Mouse (Mus musculus): ENCODE data around the gene S100pbp. TPM values are rescaled to one million over a fixed set of nuclear protein-coding genes. Genes with fewer than 3 reads are reported as not detected.

Gene S100pbp
- polyA plus RNA-seq, 1 experiment from 2014 or later, result 3.7 TPM

DNA sequence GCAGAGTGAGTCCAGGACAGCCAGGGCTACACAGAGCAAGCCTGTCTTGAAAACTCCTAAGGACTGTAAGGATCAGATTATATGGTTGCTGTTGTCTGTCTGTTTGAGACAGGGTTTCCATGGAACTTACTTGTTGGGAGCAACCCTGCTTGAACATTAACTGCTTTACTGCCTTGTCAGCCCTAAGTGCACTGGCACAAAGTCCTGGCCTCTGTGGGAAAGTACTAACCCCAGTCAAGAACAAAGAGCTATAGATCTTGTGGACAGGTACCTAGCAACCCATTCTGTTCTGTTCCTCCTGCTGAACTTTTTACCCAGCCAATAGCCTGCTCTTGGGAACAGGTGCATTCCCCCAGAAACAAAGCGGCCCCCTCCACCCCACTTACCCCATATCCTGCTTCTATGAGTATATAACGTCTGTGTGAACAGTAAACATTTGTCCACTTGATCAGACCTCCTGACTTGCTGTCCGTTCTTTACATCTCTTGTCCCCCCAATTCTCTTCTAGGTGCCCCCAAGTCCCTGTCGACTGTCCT is 38.2 kb downstream of the S100pbp start:
- peaks cover 3% of the 10 kb centered on the region; the same call in 1 of the 2 replicates for H3K36me3 ChIP-seq (ENCODE audit: control insufficient read depth, insufficient read depth, low read length)
- H3K4me3 ChIP-seq (ENCODE audit: low read depth, low read length), result no peak overlapping the region
- H3K4me1 ChIP-seq (replicated peaks; ENCODE audit: control insufficient read depth, insufficient read depth), result no peaks in the 10 kb centered on the region
- 60% methylated on average over 4 of the region's 4 CpGs for WGBS
- no peaks in the 10 kb centered on the region for H3K27me3 ChIP-seq (ENCODE audit: control insufficient read depth, insufficient read depth, low read length)
- no peak for DNase-seq (ENCODE audit: low spot score)
- no peak overlapping the region for H3K27ac ChIP-seq (replicated peaks)
- H3K9me3 ChIP-seq (ENCODE audit: control insufficient read depth, low read length), result no peaks in the 10 kb centered on the region
- ATAC-seq (ENCODE audit: low FRiP score, low TSS enrichment), result no peak
- no peak overlapping the region for H3K4me2 ChIP-seq (replicated peaks; ENCODE audit: low read depth)
- H3K9ac ChIP-seq (ENCODE audit: low read length), result no peak overlapping the region
- TF ChIP-seq CTCF (IDR thresholded peaks at IDR 0.05; ENCODE audit: low read depth) (no peak), EP300 (optimal IDR thresholded peaks at IDR 0.05) (no peak)

DNA sequence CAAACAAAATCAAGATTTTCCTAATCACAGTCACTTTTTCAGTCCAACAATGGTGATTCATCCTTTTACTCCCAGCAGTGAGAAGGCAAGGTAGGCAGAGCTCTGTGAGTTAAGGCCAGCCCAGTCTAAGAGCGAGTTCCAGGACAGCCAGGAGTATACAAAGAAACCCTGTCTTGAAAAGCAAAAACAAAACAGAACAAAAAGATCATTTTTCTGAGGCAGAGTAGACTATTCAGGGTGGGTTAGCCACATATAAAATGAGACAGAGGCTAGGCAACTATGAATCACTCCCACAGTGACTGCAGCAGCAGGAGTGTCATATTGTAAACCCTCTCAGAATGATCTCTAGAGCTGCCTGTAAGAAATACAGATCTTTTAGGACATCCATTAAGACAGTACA is 40.2 kb downstream of the S100pbp start:
- ATAC-seq (ENCODE audit: low FRiP score, low TSS enrichment) (no peak), DNase-seq (ENCODE audit: low spot score) (no peak)
- Histone ChIP-seq H3K9me3 (ENCODE audit: control insufficient read depth, low read length) (no peaks in the 10 kb centered on the region), H3K9ac (ENCODE audit: low read length) (no peak overlapping the region), H3K4me3 (ENCODE audit: low read depth, low read length) (no peak overlapping the region), H3K4me2 (replicated peaks; ENCODE audit: low read depth) (no peak overlapping the region), H3K4me1 (replicated peaks; ENCODE audit: control insufficient read depth, insufficient read depth) (no peaks in the 10 kb centered on the region), H3K36me3 (ENCODE audit: control insufficient read depth, insufficient read depth, low read length) (no peaks in the 10 kb centered on the region; the same call in 1 of the 2 replicates), H3K27me3 (ENCODE audit: control insufficient read depth, insufficient read depth, low read length) (no peaks in the 10 kb centered on the region), H3K27ac (replicated peaks) (no peak overlapping the region)
- 85% methylated on average over 1 of the region's 1 CpGs for WGBS
- TF ChIP-seq CTCF (IDR thresholded peaks at IDR 0.05; ENCODE audit: low read depth), result no peak
- no peak for TF ChIP-seq EP300 (optimal IDR thresholded peaks at IDR 0.05)

DNA sequence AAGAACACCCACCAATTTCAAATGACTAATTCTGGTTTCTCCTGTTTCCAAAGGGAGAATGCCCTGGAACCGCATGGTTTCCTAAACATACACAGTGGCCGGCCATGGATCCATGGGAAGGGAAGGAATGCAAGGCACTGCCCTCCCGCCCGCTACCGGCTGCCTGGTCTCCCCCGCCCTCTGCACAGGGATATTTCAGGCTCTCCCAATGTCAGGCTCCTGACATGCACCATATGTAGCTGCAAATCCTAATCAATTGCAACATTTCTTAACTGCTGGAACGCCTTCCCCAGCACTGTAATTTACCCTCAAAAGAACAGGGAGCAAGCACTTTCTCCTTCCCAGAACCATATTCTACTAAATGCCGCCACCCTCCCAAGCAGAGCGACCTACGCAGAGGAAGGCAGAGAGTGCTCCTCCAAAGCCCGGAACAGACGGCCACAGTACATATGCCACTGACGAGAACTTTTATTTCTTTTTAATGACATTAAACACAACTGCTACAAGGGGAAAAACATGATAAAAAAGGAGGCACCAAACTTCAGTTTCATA is 41.9 kb downstream of the S100pbp start:
- no peak for TF ChIP-seq CTCF (IDR thresholded peaks at IDR 0.05; ENCODE audit: low read depth)
- no peak for TF ChIP-seq EP300 (optimal IDR thresholded peaks at IDR 0.05)
- H3K4me2 ChIP-seq (replicated peaks; ENCODE audit: low read depth), result no peak overlapping the region
- no peak overlapping the region for H3K9ac ChIP-seq (ENCODE audit: low read length)
- 57% methylated on average over 13 of the region's 13 CpGs for WGBS
- no peaks in the 10 kb centered on the region for H3K9me3 ChIP-seq (ENCODE audit: control insufficient read depth, low read length)
- no peak for DNase-seq (ENCODE audit: low spot score)
- H3K4me3 ChIP-seq (ENCODE audit: low read depth, low read length), result no peak overlapping the region
- H3K27me3 ChIP-seq (ENCODE audit: control insufficient read depth, insufficient read depth, low read length), result no peaks in the 10 kb centered on the region
- no peak overlapping the region for H3K27ac ChIP-seq (replicated peaks)
- no peaks in the 10 kb centered on the region for H3K4me1 ChIP-seq (replicated peaks; ENCODE audit: control insufficient read depth, insufficient read depth)
- no peaks in the 10 kb centered on the region; the same call in 1 of the 2 replicates for H3K36me3 ChIP-seq (ENCODE audit: control insufficient read depth, insufficient read depth, low read length)
- no peak for ATAC-seq (ENCODE audit: low FRiP score, low TSS enrichment)

DNA sequence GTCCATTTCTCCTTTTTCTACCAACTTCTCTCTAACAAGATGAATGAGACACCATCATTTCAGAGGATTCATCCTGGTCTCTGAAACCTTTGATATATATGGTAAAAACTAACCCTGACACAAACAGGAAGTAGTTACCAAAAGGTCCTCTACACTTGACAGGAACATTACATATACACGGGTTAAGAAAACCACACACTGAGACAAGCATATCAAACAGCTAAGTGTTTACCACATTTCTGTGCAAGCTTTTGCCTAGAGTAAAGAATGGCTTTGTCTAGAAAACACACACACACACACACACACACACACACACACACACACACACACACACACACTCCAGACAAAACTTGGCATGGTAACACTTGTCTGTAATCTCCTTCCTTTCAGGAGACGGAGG is 43.1 kb downstream of the S100pbp start:
- Histone ChIP-seq H3K9ac (ENCODE audit: low read length) (no peak overlapping the region), H3K4me1 (replicated peaks; ENCODE audit: control insufficient read depth, insufficient read depth) (0 out of 2 replicates have a peak, but pooled peaks cover 3% of the 10 kb centered on the region), H3K27ac (replicated peaks) (no peak overlapping the region), H3K4me2 (replicated peaks; ENCODE audit: low read depth) (no peak overlapping the region), H3K4me3 (ENCODE audit: low read depth, low read length) (no peak overlapping the region), H3K9me3 (ENCODE audit: control insufficient read depth, low read length) (no peaks in the 10 kb centered on the region), H3K27me3 (ENCODE audit: control insufficient read depth, insufficient read depth, low read length) (no peaks in the 10 kb centered on the region), H3K36me3 (ENCODE audit: control insufficient read depth, insufficient read depth, low read length) (no peaks in the 10 kb centered on the region)
- TF ChIP-seq EP300 (optimal IDR thresholded peaks at IDR 0.05), result no peak
- no peak for TF ChIP-seq CTCF (IDR thresholded peaks at IDR 0.05; ENCODE audit: low read depth)
- no peak for DNase-seq (ENCODE audit: low spot score)
- peak; percentile 32; the same call in 1 of the 2 replicates for ATAC-seq (ENCODE audit: low FRiP score, low TSS enrichment)
- 14% methylated on average over 2 of the region's 2 CpGs for WGBS

DNA sequence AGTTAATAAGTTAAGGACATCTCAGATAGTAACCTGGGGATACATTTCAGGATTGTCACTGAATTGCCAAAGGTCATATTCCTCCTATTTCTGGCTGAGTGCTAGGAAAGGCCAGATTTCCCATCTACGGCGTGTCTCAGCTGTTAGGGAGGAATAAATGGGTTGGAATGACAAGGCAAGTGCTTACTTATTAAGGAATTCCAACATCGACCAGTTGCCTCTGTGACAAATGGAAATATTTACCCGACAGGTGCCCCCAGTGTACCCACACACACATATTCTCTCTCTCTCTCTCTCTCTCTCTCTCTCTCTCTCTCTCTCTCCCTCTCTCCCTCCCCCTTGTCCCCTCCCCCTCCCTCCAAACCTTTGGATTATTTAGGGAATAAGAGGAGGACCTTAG is 43.6 kb downstream of the S100pbp start:
- DNase-seq (ENCODE audit: low spot score), result no peak
- H3K36me3 ChIP-seq (ENCODE audit: control insufficient read depth, insufficient read depth, low read length), result no peaks in the 10 kb centered on the region
- 51% methylated on average over 4 of the region's 4 CpGs for WGBS
- H3K27me3 ChIP-seq (ENCODE audit: control insufficient read depth, insufficient read depth, low read length), result no peaks in the 10 kb centered on the region
- TF ChIP-seq CTCF (IDR thresholded peaks at IDR 0.05; ENCODE audit: low read depth), result no peak
- no peak for TF ChIP-seq EP300 (optimal IDR thresholded peaks at IDR 0.05)
- H3K9me3 ChIP-seq (ENCODE audit: control insufficient read depth, low read length), result no peaks in the 10 kb centered on the region
- H3K4me3 ChIP-seq (ENCODE audit: low read depth, low read length), result no peak overlapping the region
- H3K27ac ChIP-seq (replicated peaks), result no peak overlapping the region
- ATAC-seq (ENCODE audit: low FRiP score, low TSS enrichment), result no peak
- no peak overlapping the region for H3K4me2 ChIP-seq (replicated peaks; ENCODE audit: low read depth)
- H3K9ac ChIP-seq (ENCODE audit: low read length), result no peak overlapping the region
- H3K4me1 ChIP-seq (replicated peaks; ENCODE audit: control insufficient read depth, insufficient read depth), result peaks cover 6% of the 10 kb centered on the region; the same call in 1 of the 2 replicates

DNA sequence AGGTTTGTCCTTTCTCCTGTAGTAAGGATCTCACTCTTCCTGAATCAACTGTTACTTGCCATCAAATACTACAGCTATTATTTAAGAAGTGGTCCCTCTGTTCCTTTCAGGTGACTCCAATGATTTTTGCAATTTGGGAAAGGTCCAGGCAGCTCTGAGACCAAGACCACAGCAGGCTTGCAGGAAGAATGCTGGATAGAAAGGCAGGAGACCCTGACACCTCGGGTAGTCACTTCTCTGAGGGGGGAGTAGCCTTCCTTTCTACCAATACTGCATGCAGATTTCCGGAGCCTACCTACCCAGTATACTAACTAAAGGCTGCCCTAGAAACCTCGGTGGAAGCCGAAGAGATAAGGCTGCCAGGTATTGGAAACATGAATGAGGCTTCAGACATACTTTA is 44.1 kb downstream of the S100pbp start:
- H3K27ac ChIP-seq (replicated peaks), result no peak overlapping the region; the same call in 1 of the 2 replicates
- no peak overlapping the region for H3K9ac ChIP-seq (ENCODE audit: low read length)
- no peak overlapping the region for H3K4me3 ChIP-seq (ENCODE audit: low read depth, low read length)
- no peaks in the 10 kb centered on the region for H3K9me3 ChIP-seq (ENCODE audit: control insufficient read depth, low read length)
- H3K4me1 ChIP-seq (replicated peaks; ENCODE audit: control insufficient read depth, insufficient read depth), result peaks cover 6% of the 10 kb centered on the region; the same call in 1 of the 2 replicates
- H3K27me3 ChIP-seq (ENCODE audit: control insufficient read depth, insufficient read depth, low read length), result no peaks in the 10 kb centered on the region
- WGBS, result 46% methylated on average over 4 of the region's 4 CpGs
- no peak for TF ChIP-seq EP300 (optimal IDR thresholded peaks at IDR 0.05)
- TF ChIP-seq CTCF (IDR thresholded peaks at IDR 0.05; ENCODE audit: low read depth), result no peak
- no peaks in the 10 kb centered on the region for H3K36me3 ChIP-seq (ENCODE audit: control insufficient read depth, insufficient read depth, low read length)
- no peak overlapping the region for H3K4me2 ChIP-seq (replicated peaks; ENCODE audit: low read depth)
- ATAC-seq (ENCODE audit: low FRiP score, low TSS enrichment) (no peak), DNase-seq (ENCODE audit: low spot score) (no peak)
